Mouse (Mus musculus) adrenal gland, postnatal 25 days (tissue): ENCODE measurements at regions not wholly inside any gene's neighbourhood (a gene's known extent, or its start where the extent isn't known, plus 50 kb on each side); places are given as distances from the start of the nearest gene placed in this dataset.

ENCODE experiments used
- DNase-seq: peaks from one replicate; pipeline ENCODE4 v3.0.0; 2021; ENCODE audit warnings: mixed read lengths

GRCm38 (mm10) chr13:52017598-52018190 lies 171.2 kb downstream of the Gadd45g start:
- DNase-seq = peak; percentile 49

GRCm38 (mm10) chr13:52019647-52020046 lies 173.2 kb downstream of the Gadd45g start:
- DNase-seq = no peak

- DNase-seq = peak; percentile 52
These were observed 174.7 kb downstream of the Gadd45g start for GRCm38 (mm10) chr13:52021150-52021549.

- DNase-seq = peak; percentile 15
These were observed 175.3 kb downstream of the Gadd45g start for GRCm38 (mm10) chr13:52021828-52022227.

GRCm38 (mm10) chr13:52022529-52022928 lies 176.1 kb downstream of the Gadd45g start:
- DNase-seq = no peak

- DNase-seq = peak; percentile 69
These were observed 177.9 kb downstream of the Gadd45g start for GRCm38 (mm10) chr13:52024349-52024748.

- peak; percentile 66 for DNase-seq
These were observed 178.5 kb downstream of the Gadd45g start for GRCm38 (mm10) chr13:52024832-52025481.

GRCm38 (mm10) chr13:52025482-52025848 lies 179.0 kb downstream of the Gadd45g start:
- DNase-seq = peak; percentile 62

- no peak for DNase-seq
These were observed 179.8 kb downstream of the Gadd45g start for GRCm38 (mm10) chr13:52026291-52026690.

GRCm38 (mm10) chr13:52029868-52030422 lies 183.5 kb downstream of the Gadd45g start:
- DNase-seq = no peak

GRCm38 (mm10) chr13:52031465-52031864 lies 185.0 kb downstream of the Gadd45g start:
- DNase-seq = no peak

GRCm38 (mm10) chr13:52035731-52036130 lies 189.3 kb downstream of the Gadd45g start:
- DNase-seq = no peak

GRCm38 (mm10) chr13:52036351-52036750 lies 189.9 kb downstream of the Gadd45g start:
- no peak for DNase-seq

- no peak for DNase-seq
These were observed 190.7 kb downstream of the Gadd45g start for GRCm38 (mm10) chr13:52037218-52037617.

GRCm38 (mm10) chr13:52041467-52042421 lies 195.3 kb downstream of the Gadd45g start:
- peak; percentile 20 for DNase-seq

GRCm38 (mm10) chr13:52042867-52043266 lies 196.4 kb downstream of the Gadd45g start:
- DNase-seq = no peak

- no peak for DNase-seq
These were observed 197.4 kb downstream of the Gadd45g start for GRCm38 (mm10) chr13:52043916-52044315.

- no peak for DNase-seq
These were observed 198.9 kb downstream of the Gadd45g start for GRCm38 (mm10) chr13:52045349-52045748.

GRCm38 (mm10) chr13:52046020-52046419 lies 199.5 kb downstream of the Gadd45g start:
- no peak for DNase-seq

- no peak for DNase-seq
These were observed 200.2 kb downstream of the Gadd45g start for GRCm38 (mm10) chr13:52046700-52047099.

GRCm38 (mm10) chr13:52047937-52048336 lies 201.5 kb downstream of the Gadd45g start:
- no peak for DNase-seq

GRCm38 (mm10) chr13:52048777-52049176 lies 202.3 kb downstream of the Gadd45g start:
- DNase-seq = no peak

- DNase-seq = no peak
These were observed 202.8 kb downstream of the Gadd45g start for GRCm38 (mm10) chr13:52049249-52049648.
